Mouse (Mus musculus): ENCODE measurements around the gene Fam160a1.
A peak's percentile ranks its signal among the peaks of the same experiment; 100 is the strongest.

Fam160a1 gene

GRCm38 (mm10) chr3:85677952-85678351 is 139.1 kb downstream of the Fam160a1 start:
- no peak for DNase-seq

GRCm38 (mm10) chr3:85677133-85677532 is 140.0 kb downstream of the Fam160a1 start:
- no peak for DNase-seq

DNA sequence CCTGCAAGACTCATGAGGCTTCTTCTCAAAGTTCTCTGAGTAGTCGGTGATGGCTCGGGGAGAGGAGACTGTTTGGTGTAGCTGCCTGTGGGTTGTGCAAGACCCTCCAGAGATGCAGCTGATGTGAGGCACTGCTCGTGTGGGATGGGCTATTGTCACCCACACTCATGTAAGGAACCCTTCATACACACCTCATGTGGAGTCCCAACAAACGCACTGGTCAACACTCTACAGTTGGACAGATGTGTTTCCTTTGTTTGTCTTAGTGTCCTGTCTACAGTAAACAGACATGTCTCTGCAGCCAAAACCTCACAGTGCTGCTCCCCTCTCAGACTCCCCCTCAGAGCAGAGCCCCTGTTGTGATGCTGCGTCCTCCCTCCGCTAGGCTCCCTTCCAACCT is 147.2 kb downstream of the Fam160a1 start:
- no peak for DNase-seq

DNA sequence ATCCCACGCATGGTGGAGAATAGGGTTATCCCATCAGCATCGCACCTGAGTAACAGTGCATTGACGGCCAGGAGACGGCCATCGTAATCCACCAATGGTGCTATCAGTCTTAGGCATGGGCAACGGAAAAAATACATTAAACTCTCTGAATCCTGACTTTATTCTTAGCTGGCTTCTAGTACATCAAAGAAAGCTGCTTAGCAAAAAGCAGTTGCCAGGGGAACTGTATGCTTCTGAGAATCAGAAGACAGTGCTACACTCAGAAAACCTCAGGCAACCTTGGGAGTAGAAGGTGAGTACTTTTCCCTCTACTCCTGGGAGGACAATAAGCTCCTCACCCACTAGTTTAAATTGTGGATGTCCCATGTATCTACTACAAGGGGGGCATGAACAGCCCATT is 149.4 kb downstream of the Fam160a1 start:
- no peak for DNase-seq

DNA sequence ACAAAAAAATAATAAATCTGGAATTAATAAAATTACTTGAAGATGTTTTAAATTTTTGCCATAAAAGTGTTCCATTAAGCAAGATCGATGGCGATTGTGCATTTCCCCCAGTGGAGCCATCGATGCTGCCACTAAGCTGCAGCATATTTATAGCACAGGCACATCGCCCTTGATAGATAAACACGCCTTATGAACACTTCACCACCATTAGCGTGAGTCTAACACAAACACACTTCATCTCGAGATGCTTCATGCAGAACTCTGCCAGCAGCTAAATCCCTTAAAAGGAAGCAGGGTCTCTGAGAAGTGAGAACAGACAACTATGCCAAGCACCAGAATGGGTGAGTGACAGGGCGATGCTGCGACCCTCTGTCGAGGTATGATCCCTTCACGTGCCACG is 150.4 kb downstream of the Fam160a1 start:
- DNase-seq = no peak

DNA sequence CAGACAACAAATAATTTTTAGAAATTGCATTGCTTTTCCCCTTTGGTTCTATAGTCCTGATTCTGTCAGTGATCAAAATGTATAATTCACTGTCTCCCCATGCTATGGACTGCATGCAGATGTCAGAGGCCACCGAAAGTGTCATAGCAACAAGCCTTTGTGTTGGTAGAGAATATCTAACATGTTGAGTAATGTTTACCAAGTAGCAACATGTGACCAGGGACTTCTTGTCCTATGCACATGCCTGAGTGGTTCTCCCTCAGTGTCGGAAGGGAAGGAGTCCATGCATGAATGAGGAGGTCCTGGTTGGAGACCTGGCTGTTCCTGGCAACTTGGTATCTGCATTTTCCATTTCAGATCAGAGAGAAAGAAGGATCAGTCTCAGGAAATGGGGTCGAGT is 150.9 kb downstream of the Fam160a1 start:
- DNase-seq = no peak

- DNase-seq = no peak
Measured at GRCm38 (mm10) chr3:85664591-85665171, 152.4 kb downstream of the Fam160a1 start.

DNA sequence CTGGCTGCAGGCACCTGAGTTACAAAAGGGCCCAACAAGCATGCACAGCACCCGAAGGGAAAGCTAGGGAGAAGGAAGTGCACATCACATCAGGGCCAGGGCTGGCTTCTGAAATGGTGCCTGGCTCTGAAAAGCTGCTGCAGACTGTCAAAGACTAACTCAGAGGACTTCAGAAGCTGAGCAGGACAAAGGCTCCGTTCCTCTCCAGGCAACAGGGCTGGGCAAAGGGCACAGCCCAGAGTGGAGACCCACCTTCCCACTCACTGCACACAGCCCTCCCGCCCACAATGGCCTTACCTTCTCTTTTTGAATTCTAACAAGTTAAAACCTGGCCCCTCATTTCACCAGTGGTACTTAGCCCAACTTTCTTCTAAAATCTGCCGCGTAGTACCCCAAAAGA is 153.3 kb downstream of the Fam160a1 start:
- no peak for DNase-seq

GRCm38 (mm10) chr3:85661926-85662813 is 154.9 kb downstream of the Fam160a1 start:
- no peak for DNase-seq

GRCm38 (mm10) chr3:85659681-85660080 is 157.4 kb downstream of the Fam160a1 start:
- no peak for DNase-seq

- DNase-seq = no peak
Measured at GRCm38 (mm10) chr3:85655538-85655937, 161.6 kb downstream of the Fam160a1 start.

DNA sequence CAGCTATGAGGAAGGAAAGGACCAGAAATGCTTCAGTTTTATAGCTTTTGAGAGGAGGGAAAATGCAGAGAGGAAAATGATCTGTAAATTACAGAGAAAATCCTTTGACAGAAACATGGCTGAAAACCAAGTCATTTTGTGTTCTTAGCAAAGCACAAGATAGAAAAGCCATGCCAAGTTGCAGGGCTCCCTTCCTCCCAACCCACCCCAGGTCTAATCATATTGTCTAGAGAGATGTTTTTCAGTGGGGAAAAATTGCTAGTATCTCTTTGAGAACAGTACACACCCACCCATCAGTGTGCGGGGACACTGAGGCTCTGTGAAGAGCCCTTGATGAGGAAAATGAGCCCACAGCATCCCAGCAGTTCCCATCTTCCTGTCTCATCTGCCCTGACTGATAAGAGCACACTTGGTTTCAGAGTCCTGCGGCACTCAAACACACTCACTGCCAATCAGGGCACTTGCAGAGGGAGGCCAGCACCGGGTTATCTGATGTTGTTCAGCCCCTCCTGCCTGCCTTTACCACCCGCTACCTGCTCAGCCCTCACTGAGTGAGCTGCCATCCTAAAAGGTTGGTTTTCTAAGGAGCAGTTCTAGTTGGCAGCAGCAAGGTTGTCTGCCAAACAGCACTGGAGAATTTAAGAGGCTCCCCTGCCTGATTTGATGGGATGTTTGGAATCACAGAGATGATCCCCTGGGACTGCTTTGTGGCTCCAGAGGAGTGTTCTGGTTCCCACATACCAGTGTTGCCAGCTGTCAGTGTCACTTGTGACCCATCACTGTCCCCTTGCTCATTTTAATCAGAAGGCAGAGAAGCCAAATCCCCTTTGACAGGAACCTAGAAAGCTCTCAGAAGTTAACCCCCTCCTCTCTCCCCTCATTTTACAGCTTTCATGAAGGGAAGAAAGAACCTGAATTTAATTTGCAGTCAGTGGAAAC is 164.1 kb downstream of the Fam160a1 start:
- DNase-seq = peak; percentile 14

DNA sequence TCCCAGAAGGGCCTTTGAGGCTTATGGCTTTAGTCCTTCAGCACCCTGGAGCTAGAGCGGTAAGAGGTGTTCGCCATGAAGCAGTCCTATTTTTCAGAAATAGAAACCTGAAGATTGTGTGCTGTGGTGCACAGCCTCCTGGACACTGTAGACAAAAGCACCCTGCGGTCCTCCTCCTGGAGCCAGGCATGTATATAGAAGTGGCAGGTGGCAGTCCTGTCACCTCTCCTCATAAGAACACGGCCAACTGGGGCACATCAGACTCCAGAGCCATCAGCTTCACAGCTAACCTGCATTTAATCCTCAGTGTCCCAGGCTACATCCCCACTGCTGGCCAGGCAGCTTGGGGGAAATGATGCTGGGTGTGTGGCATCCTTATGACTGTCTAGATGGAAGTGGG is 167.9 kb downstream of the Fam160a1 start:
- no peak for DNase-seq

DNA sequence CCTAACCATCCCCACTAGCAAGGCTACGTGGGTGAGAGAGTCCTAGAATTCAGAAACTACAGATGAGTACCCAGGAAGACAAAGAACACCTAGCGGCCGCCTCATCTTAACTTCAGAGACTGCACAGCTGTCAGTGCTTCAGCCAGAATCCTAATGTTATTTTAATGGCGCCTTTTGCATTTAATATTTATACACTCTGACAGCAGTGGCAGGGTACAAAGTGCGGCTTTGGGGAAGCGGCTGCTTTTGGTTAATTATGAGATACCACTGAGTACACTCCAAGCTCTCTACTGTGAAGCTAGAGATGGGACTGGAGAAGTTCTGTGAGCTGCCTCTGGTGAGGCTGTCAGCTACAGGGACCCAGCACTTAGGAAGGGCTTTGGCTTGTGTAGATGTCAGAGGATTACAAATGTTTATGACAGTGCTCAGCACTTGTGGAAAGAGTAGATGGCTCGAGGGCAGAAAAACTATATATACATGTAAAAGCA is 171.5 kb downstream of the Fam160a1 start:
- no peak for DNase-seq

DNA sequence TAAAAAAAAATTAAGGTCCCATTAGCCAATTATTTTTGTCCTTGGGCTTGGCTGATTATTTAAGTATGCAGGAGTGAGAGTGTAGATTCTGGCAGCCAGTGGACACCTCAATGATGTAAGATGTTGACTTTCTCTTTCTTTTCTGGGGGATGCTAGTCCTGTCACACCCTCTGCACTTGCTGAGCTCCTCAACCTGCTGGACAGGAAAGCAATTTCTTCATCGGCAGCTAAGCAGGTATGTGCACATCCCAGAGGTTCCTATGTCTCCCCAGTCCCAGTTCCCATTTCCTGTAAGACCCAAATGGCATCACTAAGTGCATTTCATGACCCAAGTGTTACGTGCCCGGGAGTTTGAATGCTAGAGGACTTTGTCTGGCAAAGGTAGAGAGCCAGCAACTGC is 172.3 kb downstream of the Fam160a1 start:
- DNase-seq = no peak

DNA sequence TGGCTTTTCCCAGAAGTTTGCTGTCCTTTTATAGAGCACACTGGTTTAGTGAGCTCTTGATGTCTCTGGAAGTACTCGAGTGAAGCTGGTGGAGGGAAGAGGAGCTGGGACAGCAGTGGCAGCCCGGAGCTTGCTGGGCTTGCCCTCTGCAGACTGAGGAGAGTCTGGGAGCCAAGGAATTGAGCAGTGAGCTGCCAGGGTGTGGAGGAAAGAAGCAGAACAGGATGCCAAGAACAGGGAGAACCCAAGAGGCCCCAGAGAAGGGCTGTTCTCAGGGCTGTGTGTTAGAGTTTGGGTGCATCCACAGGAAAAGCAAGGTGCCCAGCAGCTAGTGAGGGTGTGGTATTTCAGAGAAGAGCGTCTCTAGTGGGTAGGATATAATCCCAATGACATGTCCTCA is 175.3 kb downstream of the Fam160a1 start:
- DNase-seq = no peak

DNA sequence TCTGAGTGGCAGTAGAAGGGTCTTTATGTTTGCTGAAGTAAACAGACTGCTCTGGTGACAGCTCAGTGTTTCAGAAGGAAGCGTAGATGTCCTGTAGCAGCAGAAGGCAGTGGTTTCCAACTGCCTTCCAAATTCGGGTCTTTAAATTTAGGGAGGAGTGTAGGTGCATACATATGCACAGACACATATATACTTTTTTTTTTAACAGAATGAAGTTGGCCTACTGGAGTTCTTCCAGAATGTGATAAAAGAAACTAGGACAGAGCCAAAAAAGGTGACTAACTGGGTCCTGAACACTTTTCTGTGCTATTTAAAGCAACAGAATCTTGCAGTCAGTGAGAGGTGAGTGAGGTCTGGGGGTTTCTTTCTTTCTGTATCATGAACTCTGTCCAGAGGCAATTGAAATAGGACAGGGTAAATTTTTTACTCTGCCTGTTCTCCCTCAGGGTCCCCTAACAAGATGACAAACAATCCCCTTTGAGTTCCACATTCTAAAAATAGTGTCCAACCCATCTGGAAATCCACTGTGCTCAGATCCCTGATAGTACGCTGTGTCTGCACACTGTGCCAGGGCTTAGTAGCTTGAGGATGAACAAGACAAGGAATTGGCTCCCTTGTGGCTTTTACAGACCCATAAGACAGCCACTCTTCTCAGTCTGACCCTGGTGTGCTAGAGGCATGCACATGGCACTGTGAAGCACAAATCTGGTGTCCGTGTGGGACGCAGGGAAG is 180.2 kb downstream of the Fam160a1 start:
- no peak for DNase-seq

DNA sequence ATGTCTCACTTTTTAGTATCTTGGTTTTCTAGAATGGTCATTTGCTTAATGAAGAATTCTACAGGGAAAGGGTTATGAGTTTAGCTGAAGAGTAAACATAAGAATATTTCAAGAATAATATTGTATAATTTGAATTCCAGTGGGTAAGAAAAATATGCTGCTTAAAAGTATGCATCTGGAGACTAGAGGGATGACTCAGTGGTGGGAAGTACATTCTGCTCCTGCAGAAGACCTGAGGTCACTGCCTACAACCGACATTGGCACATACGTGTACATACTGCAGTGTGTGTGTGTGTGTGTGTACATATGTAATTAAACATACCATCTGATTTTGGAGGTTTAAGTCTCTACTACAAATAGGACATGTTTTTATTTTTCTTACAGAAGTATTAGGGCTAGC is 181.5 kb downstream of the Fam160a1 start:
- DNase-seq = no peak

DNA sequence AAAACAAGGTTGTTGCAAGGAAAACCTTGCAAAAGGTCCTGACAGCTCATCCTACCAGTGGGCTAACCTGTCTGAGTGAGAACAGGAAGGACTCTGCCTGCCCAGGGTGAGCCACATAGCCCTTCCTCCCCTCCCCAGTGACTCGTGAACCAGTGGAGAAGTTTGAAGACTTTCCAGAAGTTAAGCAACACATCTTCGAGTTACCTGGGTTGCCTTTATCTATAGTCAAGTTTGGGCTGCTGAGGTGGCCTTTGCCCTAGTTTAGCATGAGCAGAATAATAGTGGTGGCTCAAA is 182.0 kb downstream of the Fam160a1 start:
- DNase-seq = no peak

DNA sequence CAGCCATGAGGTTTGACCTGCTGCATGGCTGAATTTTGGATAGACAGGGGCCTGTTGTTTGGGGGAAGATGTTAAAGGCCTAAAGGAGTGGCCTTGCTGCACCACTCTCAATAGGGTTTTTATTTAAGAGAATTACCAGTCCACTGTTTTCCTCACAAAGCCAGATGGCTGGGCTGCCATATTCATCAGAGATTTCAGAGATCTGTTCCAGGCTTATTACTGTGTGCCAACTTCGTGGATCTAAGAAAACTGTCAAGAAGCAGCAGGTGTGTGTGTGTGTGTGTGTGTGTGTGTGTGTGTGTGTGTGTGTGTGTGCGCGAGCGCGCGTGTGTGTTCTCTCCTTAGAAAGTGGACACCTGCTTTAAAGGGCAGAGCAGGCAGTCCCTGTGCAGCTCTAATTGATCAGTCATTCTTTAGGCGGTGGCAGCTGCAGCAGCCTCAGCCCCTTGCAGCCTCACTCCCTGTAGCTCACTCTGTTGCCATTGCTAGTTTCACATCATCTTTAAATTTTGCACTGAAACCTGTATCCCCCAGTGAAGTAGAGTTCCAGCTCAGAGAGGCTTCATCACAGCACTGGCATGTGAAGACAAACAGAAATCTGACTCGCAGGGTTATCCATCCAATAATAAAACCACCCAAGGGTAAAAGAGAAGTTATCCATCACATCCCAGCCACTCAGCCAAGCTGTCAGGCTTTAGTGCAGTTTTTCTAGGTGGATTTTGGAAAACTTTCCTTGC is 182.5 kb downstream of the Fam160a1 start:
- DNase-seq = no peak

- no peak for DNase-seq
Measured at GRCm38 (mm10) chr3:85633733-85634132, 183.4 kb downstream of the Fam160a1 start.

- DNase-seq = no peak
Measured at GRCm38 (mm10) chr3:85629895-85630510, 187.1 kb downstream of the Fam160a1 start.

All from liver (tissue).